Mouse (Mus musculus) R1 (cell line): Measurements from ENCODE around the gene Angptl6.

Experiments
- DNase-seq: peaks from one replicate; pipeline ENCODE4 v3.0.0-alpha.2; 2018; ENCODE audit warnings: low read depth, low spot score

The Angptl6 gene

DNA sequence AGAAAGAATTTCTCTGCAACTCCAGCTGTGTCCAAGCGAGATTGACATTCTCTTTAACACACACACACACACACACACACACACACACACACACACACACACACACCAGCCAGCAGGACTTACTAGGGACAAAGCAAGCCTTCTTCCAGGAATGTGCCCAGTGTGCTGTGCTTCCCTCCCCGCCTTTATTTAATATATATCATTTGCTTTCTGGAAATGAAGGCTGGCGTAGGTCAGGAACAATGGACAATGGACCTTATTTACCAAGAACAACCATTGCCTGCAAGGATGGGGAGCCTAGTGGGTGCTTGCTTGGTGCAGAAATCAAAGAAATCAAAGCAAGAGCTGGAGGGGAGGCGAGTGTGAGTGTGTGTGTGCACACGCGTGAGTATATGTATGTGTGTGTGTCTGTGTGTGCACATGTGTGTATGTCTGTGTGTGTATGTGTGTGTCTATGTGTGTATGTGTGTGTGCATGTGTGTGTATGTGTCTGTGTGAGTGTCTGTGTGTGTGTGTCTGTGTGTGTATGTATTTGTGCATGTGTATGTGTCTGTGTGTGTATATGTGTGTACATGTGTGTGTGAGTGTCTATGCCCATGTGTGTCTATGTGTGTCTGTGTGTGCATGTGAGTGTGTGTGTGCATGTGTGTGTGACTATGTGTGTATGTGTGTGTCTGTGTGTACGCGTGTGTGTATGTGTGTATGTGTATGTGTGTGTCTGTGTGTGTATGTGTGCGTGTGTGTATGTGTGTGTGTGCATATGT, 42.2 kb downstream of the Angptl6 start:
- no peak for DNase-seq

DNA sequence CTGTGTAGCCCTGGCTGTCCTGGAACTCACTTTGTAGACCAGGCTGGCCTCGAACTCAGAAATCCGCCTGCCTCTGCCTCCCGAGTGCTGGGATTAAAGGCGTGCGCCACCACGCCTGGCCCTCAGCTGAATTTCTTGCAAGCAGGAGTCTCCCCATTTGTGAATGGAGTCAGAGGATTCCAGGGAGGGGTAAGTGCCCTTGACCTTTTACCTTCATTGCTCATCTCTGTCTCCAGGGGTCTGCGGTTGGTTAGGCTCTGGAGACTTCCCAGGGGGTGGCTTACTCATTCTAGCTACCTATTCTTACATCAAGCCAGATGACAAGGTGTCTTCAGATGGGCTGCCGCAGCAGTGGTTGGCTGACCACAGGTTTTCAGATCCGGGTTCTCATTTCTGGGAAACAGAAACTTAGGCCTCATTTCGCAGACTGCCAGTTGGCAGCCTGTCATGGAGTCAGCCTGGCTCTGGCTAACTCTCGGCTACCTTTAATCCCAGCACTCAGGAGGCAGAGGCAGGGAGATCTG, 44.0 kb downstream of the Angptl6 start:
- peak; percentile 86 for DNase-seq

DNA sequence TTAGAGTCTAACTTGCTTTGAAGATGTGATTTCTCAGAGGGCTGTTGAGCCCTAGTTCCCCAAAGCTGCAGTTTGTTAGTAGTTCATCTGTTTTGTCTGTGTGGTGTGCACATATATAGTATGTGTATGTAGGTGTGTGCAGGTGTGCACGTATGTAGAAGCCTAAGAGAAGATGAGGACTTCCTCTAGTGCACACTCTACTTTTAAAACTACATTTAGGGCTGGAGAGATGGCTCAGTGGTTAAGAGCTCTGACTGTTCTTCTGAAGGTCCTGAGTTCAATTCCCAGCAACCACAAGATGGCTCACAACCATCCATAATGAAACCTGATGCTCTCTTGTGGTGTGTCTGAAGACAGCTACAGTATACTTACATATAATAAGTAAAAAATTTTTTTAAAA, 44.6 kb downstream of the Angptl6 start:
- no peak for DNase-seq

DNA sequence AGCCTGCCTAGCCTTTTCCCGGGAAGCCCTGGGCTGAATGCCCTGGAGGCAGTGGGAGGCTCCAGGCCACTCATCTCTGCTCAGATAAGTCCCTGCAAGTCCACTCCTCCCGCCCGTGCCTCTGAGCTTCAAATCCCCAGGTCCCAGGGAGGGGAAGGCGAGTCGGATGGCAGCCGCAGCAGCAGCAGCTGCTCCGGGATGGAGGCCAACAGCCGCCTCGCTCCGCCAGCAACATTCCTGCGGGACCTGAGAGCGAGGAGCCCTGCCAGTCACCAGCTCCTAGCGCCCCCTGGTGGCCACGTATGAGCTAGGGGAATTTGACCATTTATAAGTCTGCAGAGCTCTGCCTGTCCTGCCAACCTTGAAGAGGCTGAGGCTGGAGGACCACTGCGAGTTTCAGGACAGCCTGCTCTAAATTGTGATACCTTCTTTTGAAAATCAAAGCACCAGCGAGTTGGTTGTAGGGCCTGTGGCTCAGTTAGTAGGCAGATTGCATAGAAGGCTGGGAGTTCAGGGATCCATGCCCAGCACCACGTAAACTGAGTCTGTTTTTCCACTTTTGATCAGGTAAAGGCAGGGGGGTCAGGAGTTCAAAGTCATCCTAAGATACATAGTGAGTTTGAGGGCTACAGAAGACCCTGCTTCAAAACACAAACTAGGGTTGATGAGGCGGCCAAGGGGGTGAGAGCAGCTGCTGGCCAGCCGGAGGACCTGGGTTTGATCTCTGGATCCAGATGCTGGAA, 48.5 kb downstream of the Angptl6 start:
- peak; percentile 90 for DNase-seq

DNA sequence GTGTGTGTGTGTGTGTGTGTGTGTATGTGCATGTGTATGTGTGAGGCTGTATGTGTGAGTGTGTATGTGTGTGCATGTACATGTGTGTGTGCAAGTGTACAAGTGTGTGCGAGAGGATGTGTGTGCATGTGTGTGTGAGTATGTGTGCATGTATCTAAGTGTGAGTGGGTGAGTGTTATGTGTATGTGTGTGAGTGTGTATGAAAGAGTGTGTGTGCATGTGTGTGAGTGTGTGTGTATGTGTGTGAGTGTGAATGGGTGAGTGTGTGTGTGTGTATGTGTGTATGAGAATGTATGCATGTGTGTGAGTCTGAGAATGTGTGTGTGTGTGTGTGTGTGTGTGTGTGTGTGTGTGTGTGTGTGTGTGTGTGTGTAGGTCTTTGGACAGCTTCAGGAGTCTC, 51.4 kb downstream of the Angptl6 start:
- no peak for DNase-seq

DNA sequence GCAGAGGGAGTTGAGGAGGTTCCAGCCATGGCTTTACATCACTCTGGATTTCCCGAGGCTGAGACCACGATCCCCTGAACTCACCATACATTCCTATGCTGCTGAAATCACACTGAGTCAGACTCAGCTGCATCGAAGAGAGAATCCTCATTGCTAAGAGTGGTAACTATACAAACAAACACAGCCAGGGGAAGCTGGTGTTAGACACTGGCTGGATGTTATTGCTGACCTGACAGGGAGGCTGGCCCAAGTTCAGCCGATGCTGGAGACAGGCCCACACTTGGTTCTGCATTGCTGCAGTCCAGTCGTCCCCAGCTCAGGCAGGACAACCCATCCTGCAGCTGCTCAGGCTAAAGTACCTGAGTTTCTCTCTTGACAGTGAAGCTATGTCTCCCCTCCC, 53.7 kb downstream of the Angptl6 start:
- DNase-seq = no peak
